Mouse (Mus musculus) right cerebral cortex, postnatal 36 days (tissue): ENCODE measurements around the gene Snx1.

Source experiments
- DNase-seq, 2 experiments: peaks; one replicate each; pipeline ENCODE4 v3.0.0; 2022; ENCODE audit warnings: low spot score in 2 of 2, mixed read lengths in 1 of 2

Snx1 gene

DNA sequence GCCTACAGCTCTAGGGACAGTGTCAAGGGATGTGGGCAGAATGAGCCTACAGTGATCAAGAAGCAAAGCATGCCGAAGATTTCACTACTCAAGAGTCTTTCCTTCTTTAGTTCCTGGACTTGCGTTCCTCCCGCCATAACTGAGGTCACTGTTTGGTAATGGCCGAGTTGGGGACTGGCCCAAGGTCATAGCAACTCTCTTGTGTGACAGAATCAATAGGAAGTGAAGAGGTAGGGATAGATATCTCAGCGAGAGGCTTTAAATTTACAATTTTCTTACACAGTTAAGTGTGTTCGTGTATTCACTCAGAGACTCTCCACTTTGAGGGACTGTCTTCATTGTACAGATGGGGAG, 783 bp upstream of the Snx1 start:
- no peak for DNase-seq

DNA sequence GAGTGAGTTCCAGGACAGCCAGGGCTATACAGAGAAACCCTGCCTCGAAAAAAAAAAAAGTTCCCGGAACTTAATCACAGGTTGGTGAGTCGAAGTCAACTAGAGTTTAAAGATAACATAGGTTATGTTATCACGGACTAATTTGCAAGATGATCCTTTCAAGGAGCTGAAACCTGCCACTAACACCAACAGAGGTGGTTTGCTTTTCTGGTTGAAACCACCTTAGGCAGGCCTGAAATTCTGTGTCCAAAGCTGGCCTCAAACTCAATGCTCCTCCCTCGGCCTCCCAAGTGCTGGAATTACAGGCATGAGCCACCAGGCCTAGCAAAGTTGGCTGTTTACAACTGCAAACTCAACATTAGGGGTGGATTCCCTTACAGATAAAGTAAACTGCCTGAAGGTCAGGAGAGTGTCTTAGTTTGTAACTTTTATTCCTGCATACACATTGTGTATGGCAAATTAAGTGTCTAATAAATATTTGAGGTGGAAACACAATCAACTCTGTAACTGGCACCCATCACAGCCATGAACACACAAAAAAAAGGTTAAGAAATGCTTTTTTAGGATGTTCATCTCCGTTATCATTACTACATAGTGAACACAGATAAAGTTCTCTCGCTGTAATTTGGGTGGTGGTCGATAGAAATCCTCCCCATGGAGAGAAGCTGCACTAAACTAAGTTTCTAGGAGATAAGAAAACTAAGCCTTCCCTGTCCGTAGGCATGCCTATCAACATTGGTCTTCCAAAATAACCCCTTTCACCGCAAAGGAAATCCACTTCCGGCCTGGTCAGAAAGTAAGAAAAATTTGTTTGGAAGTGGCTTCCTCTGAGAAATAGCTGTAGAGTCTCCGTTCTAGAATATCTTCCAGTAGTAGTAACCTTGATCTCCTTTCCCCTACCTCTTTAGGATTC, 588 bp downstream of the Snx1 start:
- DNase-seq = no peak

DNA sequence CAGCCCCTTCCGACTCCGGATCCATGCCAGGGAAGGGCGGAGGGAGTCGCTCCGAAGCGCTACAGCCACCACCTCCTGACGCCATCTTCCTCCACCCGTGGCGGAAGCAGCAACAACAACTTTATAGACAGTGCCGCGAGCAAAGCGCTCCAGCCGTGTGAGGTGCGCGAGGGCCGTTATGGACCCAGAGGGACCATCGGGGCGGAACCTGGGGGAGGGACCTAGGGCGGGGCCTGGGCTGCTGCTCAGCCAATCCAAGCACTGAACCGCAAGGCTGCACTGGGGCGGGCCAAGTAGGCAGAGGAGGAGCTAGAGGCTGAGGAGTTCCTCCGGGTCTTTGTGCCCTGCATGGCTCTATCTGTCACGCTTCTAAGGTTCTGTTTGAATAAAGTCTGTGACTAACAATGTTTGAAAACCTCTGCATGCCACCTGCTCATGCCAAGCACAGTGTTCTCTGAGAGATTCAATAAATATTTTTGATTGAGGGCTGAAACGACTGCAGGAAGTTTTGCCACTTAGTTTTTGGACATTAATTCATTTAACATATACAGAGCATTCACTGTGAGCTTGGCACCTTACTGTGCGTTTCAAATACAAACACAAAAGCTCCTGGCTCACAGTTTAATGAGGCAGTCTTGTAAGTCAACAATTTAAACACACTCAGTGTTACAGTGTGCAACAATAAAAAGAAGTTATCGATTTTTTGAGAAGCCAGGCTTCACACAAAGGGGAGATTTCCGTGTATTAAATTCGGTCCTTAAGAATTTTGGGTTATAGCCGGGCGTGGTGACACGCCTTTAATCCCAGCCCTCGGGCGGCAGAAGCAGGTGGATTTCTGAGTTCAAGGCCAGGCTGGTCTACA, 1.5 kb downstream of the Snx1 start:
- peak; percentile 95 to 96 for DNase-seq

DNA sequence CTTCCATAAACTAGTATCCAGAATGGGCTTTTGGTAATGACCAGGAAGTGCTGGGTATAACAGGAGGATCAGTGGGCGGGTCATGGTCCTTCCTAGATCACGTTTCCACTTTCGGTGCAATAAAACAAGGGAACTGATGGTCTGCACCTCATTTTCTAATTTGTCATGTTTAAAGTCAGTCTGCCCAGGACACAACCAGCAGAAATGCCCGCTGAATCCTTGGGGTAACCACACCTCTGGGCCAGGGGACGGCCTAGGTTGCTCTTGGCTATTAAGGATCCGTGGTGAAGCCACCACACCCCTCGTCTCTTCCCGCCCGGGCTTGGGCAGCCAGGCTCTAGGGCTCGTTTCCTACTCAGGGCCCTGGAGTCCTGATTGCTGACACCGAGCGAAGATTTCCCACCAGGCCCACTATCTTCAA, 2.3 kb downstream of the Snx1 start:
- no peak for DNase-seq

DNA sequence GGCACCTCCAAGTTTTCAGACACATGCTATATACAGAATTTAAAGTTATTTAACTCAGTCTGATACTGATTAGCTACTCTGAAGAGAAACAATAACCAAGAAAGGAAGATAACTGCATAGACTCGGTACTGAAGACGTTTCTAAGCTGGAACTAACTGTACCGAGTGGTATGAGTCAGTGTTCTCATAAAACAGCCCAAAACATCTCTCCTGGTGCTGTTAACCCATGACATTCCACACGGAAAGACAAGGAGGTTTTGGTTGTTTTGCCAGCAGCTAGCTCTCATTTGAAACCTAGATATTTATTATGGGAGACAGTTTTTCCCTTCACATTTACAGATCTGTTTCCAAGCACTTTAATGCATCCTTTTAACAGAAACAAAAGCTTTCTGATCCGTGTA, 2.7 kb downstream of the Snx1 start:
- no peak for DNase-seq

DNA sequence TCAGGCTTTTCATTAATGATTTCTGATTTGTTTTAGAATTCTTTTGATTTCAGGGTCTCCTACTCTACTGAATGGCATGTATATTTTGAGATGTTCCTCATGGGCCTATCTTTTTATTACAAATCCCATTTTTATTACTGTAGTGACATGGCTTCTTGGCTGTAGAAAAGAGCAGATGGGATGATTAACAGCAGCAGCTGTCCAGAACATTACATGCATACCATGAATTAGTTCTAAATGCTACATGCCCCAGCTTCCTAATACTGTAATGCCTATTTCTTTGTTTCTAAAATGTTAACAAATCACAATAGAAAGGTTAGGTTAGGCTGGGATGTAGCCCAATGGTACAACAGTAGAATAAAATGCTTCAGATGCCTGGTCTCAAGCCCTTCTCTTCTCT, 5.0 kb downstream of the Snx1 start:
- no peak for DNase-seq

DNA sequence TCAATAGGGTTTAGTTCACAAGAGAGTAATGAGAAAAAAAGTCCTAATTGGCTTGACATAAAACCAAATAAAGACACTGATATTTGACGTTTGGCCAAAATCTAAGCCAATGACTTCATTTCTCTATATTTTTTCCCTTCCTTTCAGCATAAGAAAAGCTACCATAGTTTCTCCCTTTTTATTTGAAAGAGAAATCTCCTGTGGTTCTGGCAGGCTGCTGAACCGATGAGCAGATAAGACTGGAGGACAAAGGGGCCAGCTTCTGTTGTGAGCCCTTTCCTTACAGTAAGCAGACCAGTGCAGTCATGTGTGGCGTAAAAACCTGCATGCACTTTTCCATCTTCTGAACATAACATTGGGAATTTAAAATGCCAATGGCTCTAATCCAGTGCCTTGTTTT, 5.4 kb downstream of the Snx1 start:
- no peak for DNase-seq

DNA sequence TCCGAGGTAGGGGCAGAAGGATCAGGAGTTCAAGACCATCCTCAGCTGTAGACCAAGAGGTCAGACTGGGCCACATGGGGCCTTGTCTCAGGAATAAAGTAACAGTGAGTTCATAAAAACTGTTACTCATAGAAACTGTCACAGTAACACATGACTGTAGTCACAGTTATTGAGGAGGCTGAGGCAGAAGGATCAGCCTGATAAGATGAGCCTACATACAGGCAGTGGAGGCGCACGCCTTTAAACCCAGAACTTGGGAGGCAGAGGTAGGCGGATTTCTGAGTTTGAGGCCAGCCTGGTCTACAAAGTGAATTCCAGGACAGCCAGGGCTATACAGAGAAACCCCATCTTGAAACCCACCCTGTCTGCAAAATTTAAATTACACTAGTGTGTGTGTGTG, 6.3 kb downstream of the Snx1 start:
- no peak for DNase-seq

DNA sequence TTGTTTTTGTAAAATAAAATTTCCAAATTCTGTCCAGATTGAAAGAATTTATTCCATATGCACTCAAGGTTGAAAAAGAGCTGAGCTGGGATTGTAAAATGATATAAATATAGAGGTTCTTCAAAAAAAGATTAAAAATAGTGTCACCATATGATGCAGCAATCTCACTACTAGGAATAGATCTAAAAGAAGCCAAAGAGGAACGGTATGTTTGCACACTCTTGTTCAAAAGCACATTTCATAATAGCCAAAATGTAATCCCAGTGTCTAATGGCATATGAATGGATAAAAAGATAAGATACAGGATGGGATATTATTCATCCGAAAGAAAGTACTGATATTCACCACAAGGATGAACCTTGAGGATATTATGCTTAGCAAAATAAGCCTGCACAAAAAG, 6.9 kb downstream of the Snx1 start:
- DNase-seq = no peak

DNA sequence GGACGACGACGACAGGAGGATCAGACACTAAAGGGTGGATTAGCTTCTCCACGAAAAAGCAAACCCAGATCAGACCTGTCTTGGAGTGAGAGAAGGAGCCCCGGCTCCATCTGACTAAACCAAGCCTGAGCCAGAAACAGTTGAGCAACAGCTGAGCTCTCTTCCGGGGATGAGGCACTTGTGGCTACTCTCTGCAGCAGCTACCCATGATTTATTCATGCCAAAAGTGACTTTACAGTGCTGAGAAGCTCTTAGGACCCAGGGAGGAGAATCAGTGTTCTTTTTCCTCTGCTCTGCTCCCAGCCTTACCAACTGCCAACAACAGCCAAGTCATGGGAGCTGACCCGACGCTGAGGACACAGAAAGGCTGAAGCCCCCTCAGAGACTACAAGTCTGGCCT, 9.5 kb downstream of the Snx1 start:
- no peak for DNase-seq

DNA sequence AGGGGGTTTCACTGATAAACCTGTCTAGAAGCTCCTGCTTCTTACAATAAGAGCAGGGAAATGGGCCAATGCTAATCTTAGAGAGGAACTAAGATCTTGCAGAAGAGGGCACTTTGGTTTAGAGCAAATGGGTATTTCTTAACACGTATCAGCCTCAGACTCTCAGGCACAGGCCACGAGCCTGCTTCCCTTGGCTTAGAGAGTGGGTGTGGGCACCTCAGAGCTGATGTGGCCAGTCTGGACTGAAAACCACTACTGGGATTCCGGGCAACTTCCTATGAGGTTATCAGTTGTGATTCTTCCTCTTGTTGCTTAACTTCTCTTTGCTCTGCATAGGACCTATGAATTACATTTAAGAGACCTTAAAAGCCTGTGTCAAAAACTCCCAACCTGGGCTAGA, 12.0 kb downstream of the Snx1 start:
- DNase-seq = no peak

DNA sequence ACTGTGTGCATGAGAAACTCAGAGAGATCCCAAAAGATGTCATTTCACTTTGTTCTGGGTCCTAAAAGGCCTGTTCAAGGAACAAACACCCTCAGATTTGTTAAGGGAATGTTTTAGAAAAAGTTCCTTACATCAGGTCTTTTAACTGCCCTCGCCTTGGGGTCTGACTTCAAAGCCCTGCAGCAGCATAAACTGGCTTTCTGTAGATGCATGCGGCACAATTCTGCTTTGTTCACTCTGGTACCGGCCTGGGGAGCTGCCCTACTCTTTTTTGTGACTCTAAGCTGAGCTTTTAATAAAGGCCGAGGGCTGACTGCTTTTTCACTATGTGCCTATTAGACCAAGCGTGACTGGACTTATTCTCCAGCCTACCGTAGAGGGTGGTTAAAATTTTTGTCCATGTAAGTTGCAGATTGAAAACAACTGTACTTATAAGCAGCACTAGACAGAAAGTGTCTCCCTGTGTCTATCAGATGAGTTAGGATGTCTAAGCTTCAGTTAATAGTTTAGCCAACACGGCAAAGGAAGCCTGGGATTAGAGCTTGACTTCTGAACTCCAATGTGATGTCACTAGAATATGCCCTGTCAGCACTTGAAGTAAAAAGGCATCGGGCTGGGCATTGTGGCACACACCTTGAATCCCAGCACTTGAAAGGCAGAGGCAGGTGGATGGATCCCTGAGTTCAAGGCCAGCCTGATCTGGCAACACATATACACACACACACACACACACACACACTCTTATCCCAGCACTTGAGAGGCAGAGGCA, 15.6 kb downstream of the Snx1 start:
- DNase-seq = no peak

DNA sequence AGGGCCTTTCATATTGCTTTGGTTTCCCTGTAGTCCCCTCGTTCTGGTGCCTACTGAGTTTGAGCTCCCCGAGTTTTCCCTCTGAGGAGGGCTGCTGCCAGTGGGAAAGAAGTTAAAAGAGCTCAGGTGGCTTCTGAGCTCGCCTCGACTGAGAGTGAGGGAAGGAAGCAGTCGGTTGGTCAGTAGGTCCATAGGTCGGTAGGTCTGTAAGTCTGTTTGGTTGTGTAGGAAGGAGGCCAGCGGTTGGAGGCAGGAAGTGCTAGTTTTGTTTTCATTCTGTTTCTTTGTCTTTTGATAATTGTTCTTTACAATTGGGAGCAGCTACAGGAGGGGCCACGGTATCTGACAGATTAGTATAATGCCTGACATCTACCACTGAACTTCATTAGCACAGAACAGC, 16.3 kb downstream of the Snx1 start:
- no peak for DNase-seq

DNA sequence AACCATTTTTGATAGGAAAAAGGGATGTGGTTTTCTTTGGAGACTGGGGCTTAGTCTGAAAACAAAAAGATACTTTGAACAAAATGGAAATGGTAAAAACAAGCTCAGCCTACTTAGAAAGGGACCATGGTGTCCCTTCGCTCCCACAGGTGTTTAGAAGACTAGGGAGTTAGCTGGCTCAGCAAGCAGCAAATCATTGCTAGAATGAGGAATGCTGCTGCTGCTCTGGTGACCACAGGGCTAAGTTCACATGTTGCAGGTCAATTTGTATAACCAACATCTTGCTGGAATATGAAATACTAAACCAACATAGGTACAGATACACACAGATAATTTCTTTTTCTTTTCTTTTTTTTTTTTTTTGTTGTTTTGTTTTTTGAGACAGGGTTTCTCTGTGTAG, 16.8 kb downstream of the Snx1 start:
- no peak for DNase-seq

DNA sequence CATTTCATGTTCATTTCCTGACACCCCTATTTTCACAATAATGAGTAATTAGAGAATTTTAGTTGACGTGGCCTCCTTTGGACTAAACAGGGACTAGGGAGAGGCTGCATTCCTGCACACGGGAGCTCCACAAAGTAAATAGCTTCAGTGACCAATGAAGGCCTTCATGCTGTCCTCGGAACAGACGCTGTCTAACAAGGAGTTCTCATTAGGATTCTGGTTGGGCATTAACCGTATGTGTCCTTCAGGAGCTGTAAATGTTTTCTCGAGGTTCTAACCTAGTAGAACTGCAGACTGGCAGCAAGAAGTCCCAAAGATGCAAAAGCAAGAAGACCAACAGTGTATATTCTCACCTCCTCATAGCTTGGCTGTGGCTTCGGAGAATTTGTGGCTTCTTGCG, 21.2 kb downstream of the Snx1 start:
- no peak for DNase-seq

DNA sequence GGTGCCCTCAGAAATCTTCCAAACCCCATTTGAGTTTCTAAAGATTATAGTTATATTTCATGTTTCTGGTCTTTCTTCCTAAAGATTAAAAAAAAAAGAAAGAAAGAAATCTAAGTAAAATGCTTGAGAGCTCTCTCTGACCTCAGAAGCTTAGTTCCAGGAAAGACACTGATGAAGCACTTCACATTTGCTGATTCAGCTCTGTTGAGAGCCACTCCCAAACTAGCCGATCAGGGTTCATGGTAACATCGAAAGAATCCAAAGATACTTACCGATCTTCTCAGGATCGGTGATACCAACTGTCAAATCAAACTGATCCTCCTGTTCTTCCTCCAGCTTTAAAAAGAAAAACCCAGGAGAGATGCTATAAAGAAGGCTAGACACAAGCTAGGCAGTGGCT, 21.8 kb downstream of the Snx1 start:
- no peak for DNase-seq

DNA sequence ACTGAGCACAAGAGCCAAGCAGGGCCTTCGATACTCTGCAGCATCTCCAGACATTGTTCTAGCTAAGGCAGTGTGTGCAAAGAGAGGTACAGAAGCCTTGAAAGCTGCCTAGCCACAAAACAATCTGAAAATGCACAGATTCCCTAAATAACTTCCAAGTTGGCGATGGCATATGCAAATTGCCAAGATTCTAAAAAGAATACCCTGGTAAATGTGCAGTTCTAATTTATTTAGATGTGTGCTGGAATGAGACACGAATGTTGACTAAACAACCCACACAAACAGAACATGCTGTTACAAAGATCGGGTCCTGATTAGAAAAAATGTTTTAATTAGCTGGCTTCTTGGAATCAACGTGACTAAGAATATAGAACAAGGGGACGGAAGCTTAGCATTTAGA, 23.7 kb downstream of the Snx1 start:
- no peak for DNase-seq

DNA sequence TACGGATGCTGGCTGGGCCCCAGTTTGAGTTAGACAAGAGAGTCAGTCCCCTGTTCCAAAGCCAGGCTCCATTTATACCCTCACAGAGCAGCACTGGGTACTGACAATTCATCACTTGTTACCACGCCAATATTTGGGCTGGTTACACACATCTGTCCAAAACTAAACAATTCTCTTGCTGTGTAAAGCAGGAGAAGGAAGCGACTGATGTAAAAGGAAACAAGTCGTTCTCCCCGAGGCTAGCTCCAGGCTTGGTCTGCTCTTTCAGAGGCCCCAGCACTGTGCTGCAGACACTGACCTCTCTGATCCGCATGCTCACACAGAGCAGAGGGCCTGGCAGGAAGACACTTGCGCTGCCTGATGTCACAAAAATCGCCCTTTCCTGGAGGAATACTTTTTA, 24.8 kb downstream of the Snx1 start:
- DNase-seq = no peak

DNA sequence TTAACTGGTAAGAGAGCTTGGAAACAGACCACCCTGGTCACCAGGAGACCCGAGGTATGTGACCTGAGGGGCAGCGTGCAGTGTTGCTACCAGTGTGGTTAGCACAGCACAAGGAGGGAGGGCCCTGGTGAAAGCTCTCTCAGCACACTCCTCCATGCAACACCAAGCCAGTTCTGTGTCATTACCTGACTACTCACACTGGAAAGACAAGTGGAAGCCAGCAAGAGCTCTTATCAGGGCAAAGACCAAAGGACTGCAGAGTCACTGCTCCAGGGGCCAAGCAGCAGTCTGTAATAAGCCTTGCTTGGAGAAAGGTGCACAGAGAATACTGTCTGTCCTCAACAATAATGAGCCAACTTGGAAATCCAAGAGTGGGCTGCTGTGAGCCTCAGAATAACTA, 33.7 kb downstream of the Snx1 start:
- no peak for DNase-seq

DNA sequence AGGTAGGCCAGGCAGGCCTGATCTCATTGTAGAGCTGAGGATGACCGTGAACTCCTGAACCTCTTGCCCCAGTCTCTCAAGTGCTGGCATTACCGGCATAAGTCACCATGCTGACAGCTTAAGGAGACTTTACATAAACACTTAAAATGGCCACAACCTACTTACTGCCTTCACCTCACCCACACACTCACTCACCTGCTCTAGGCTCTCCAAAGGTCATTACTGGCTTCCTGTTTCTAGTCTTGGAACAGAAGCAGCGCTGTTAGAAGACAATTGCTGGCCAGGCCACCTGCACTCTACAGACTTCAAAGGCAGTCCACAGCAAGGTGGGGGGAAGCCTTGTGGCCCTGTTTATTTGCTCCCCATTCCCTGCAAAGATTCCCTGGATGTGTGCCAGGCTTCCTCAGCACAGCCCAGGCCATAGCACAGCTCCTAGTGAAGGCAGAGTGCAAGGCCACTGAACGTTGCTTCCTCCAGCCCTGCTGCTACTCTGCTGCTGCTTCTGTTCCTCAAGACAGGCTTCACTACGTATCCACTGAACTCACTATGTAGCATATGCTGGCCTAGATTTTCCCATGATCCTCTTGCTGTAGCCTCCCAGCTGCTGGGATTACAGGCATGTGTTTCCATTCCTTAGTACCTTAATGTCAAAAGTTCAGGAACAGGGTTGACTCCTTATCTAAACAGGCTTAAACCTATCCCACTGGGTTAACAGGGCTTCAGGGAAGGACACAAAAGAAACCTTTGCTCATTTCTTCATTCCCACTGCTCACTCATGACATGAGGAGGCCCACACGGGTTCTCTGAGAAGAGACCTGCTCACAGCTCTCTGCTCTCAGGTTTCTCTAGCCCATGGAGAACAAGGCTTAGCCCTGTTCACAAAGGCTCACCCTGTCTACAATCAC, 34.8 kb downstream of the Snx1 start:
- no peak for DNase-seq

DNA sequence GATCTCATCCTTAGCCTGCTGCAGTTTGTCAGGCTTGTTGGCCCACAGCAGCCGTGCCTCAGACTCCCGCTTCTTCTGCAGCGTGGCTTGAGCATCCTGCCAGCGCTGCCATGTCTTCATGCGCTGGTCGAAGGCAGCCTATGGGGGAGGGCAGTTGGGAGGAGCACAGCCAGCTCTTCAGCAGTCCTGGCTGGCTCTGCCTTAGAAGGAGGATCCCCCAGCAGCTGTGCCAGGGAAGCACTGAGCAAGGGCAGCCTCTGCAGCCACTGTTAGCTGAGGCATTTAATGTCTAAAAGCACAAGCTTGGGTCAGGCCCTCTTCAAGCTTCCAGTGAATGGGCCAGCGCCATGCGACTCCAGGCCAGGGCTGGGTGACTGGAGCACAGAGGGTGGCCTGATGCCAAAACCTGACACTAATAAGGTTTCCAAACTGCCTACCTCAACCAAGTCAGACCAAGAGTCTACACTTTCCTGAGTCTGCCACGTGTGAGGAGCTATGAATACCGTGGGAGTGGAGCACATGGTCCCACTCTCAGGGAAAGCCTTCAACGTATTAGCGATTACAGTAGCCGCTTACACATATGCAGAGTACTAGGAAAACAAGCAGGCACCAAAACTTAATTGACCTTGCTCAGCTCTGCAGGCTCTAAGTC, 35.7 kb downstream of the Snx1 start:
- no peak for DNase-seq
